Comparison of ENCODE assay signal across 8 mouse cellular contexts in genomic region chr1:74816612-74817199, GRCm38 (mm10). TPM values are rescaled to one million over a fixed set of nuclear protein-coding genes. Genes with fewer than 3 reads are reported as not detected.
A peak's percentile ranks its signal among the peaks of the same experiment; 100 is the strongest.
DNase-seq lines count a peak whose midpoint lies in the region; ATAC-seq and TF ChIP-seq lines count a peak whose summit lies in the region.

No protein-coding gene starts in this region.

- H3K4me3 ChIP-seq in bone marrow, adult 2 months (replicated peaks; ENCODE audit: control insufficient read depth, low read depth, low read length) = peak overlapping the region; percentile 67
- H3K4me3 ChIP-seq in embryonic facial prominence, embryonic 15.5 days (replicated peaks) = peak overlapping the region; percentile 74
- peak overlapping the region; percentile 71 for H3K4me3 ChIP-seq in limb, embryonic 13.5 days
- peak overlapping the region; percentile 79 for H3K4me3 ChIP-seq in midbrain, embryonic 15.5 days

- H3K9ac ChIP-seq in embryonic facial prominence, embryonic 15.5 days = peak overlapping the region; percentile 88
- peak overlapping the region; percentile 81 for H3K9ac ChIP-seq in limb, embryonic 13.5 days
- H3K9ac ChIP-seq in midbrain, embryonic 15.5 days = peak overlapping the region; percentile 94

- peak overlapping the region; percentile 60 for H3K4me2 ChIP-seq in embryonic facial prominence, embryonic 15.5 days (replicated peaks)
- H3K4me2 ChIP-seq in limb, embryonic 13.5 days (replicated peaks) = peak overlapping the region; percentile 71
- peak overlapping the region; percentile 58 for H3K4me2 ChIP-seq in midbrain, embryonic 15.5 days

- H3K4me1 ChIP-seq in bone marrow, adult 2 months (ENCODE audit: control insufficient read depth, insufficient read depth, low read length) = peaks cover 3% of the 10 kb centered on the region; the same call in 1 of the 2 replicates
- H3K4me1 ChIP-seq in embryonic facial prominence, embryonic 15.5 days = peaks cover 7% of the 10 kb centered on the region; the same call in 1 of the 2 replicates
- H3K4me1 ChIP-seq in limb, embryonic 13.5 days = peaks cover 11% of the 10 kb centered on the region
- H3K4me1 ChIP-seq in midbrain, embryonic 15.5 days = peaks cover 12% of the 10 kb centered on the region

- ATAC-seq in embryonic facial prominence, embryonic 15.5 days (ENCODE audit: insufficient number of reproducible peaks, low FRiP score, low TSS enrichment, low read depth) = peak; percentile 80
- peak; percentile 87 for ATAC-seq in limb, embryonic 13.5 days (ENCODE audit: low FRiP score, low read depth)
- ATAC-seq in midbrain, embryonic 15.5 days (replicated peaks) = peak; percentile 86

- TF ChIP-seq CTCF in bone marrow, adult 2 months (IDR thresholded peaks at IDR 0.05; ENCODE audit: control insufficient read depth, insufficient read depth, low read length) = no peak

- H3K36me3 ChIP-seq in embryonic facial prominence, embryonic 15.5 days = no peaks in the 10 kb centered on the region
- no peaks in the 10 kb centered on the region for H3K36me3 ChIP-seq in limb, embryonic 13.5 days
- H3K36me3 ChIP-seq in midbrain, embryonic 15.5 days (replicated peaks) = no peaks in the 10 kb centered on the region

- DNase-seq in 416B (ENCODE audit: low read depth) = peak; percentile 88
- peak; percentile 91 to 93 for DNase-seq in heart, adult 9 months (ENCODE audit: low spot score in 2 of 2)
- DNase-seq in kidney, adult 9 months = peak; percentile 90
- DNase-seq in spleen, adult 18-20 months = peak; percentile 81 to 83

- WGBS in bone marrow, adult 2 months = 7% methylated on average over 38 of the region's 38 CpGs
- 5% methylated on average over 38 of the region's 38 CpGs for WGBS in embryonic facial prominence, embryonic 15.5 days
- WGBS in limb, embryonic 13.5 days = 7% methylated on average over 38 of the region's 38 CpGs
- WGBS in midbrain, embryonic 15.5 days = 5% methylated on average over 38 of the region's 38 CpGs

- peak overlapping the region; percentile 81 for H3K27ac ChIP-seq in bone marrow, adult 2 months (ENCODE audit: control insufficient read depth, insufficient read depth, low read depth, low read length, poor library complexity)
- peak overlapping the region; percentile 93 for H3K27ac ChIP-seq in embryonic facial prominence, embryonic 15.5 days (replicated peaks)
- H3K27ac ChIP-seq in limb, embryonic 13.5 days = peak overlapping the region; percentile 91
- H3K27ac ChIP-seq in midbrain, embryonic 15.5 days = peak overlapping the region; percentile 94

- peak; percentile 84; the same call in 1 of the 2 replicates for TF ChIP-seq POLR2A in bone marrow, adult 2 months (IDR thresholded peaks at IDR 0.05; ENCODE audit: borderline replicate concordance, control insufficient read depth, low read depth, low read length)

- no peaks in the 10 kb centered on the region; the same call in 1 of the 2 replicates for H3K27me3 ChIP-seq in embryonic facial prominence, embryonic 15.5 days
- peaks cover 8% of the 10 kb centered on the region; the same call in 1 of the 2 replicates for H3K27me3 ChIP-seq in limb, embryonic 13.5 days
- H3K27me3 ChIP-seq in midbrain, embryonic 15.5 days (replicated peaks) = no peaks in the 10 kb centered on the region

- no peaks in the 10 kb centered on the region for H3K9me3 ChIP-seq in embryonic facial prominence, embryonic 15.5 days (replicated peaks)
- no peaks in the 10 kb centered on the region for H3K9me3 ChIP-seq in limb, embryonic 13.5 days
- no peaks in the 10 kb centered on the region for H3K9me3 ChIP-seq in midbrain, embryonic 15.5 days

RNA-seq across cellular contexts. Expression of gene Wnt10a, which starts 25.4 kb away (rescaled TPM):
- not detected in 2 replicates for polyA plus RNA-seq in bone marrow, adult 2 months (2011; ENCODE audit: insufficient read depth, insufficient read length, low replicate concordance, missing spikeins)
- polyA plus RNA-seq in embryonic facial prominence, embryonic 15.5 days (2015; fragmentation: Nextera tagmentation; extraction: Ambion mirVana) = 13.3 and 16.3 TPM in 2 replicates
- polyA plus RNA-seq in limb, embryonic 13.5 days (2015; fragmentation: Nextera tagmentation; extraction: Ambion mirVana) = 3.9 and 4.5 TPM in 2 replicates
- 0.34 and 0.37 TPM in 2 replicates for polyA plus RNA-seq in midbrain, embryonic 15.5 days (2015; fragmentation: Nextera tagmentation; extraction: Ambion mirVana)

RNA-seq across cellular contexts. Expression of gene Cdk5r2, which starts 38.0 kb away (rescaled TPM):
- not detected in 2 replicates for polyA plus RNA-seq in bone marrow, adult 2 months (2011; ENCODE audit: insufficient read depth, insufficient read length, low replicate concordance, missing spikeins)
- 0.12 and 0.13 TPM in 2 replicates for polyA plus RNA-seq in embryonic facial prominence, embryonic 15.5 days (2015; fragmentation: Nextera tagmentation; extraction: Ambion mirVana)
- polyA plus RNA-seq in limb, embryonic 13.5 days (2015; fragmentation: Nextera tagmentation; extraction: Ambion mirVana) = 0.11 TPM in 1 of 2 replicates, not detected in the other
- polyA plus RNA-seq in midbrain, embryonic 15.5 days (2015; fragmentation: Nextera tagmentation; extraction: Ambion mirVana) = 9.1 and 9.7 TPM in 2 replicates

RNA-seq across cellular contexts. Expression of gene Wnt6, which starts 45.0 kb away (rescaled TPM):
- not detected in 2 replicates for polyA plus RNA-seq in bone marrow, adult 2 months (2011; ENCODE audit: insufficient read depth, insufficient read length, low replicate concordance, missing spikeins)
- 37.6 and 40.1 TPM in 2 replicates for polyA plus RNA-seq in embryonic facial prominence, embryonic 15.5 days (2015; fragmentation: Nextera tagmentation; extraction: Ambion mirVana)
- 39.7 and 51.8 TPM in 2 replicates for polyA plus RNA-seq in limb, embryonic 13.5 days (2015; fragmentation: Nextera tagmentation; extraction: Ambion mirVana)
- 5.6 and 7.2 TPM in 2 replicates for polyA plus RNA-seq in midbrain, embryonic 15.5 days (2015; fragmentation: Nextera tagmentation; extraction: Ambion mirVana)

Comparison
In these comparisons a context has a peak if more than half of its experiments do, and no peak if none do; other contexts are left out.
1. Peak in every context shown above with its lines: DNase-seq, ATAC-seq, H3K4me3 ChIP-seq and H3K27ac ChIP-seq.